Mouse (Mus musculus) T-helper 17 cell (primary cell): ENCODE measurements around the gene D8Ertd738e.

Experiments used
- in situ Hi-C, 2 experiments: fragments of 300-600 bp; cut with MboI, MseI; formaldehyde crosslinking; loops; 1 replicate in 1 of 2; 2 replicates in 1 of 2; pipeline ENCODE4 v1.15.1; 2025; ENCODE audit warnings: high pct_unique_total_duplicates in 2 of 2

The D8Ertd738e gene

GRCm38 (mm10) chr8:84203975-84204772, 45.3 kb downstream of the D8Ertd738e start:
- in situ Hi-C loops, result loop anchor here in 1 of 2 experiments (5.0 kb wide), 1 partner anchor 438 kb away; no protein-coding TSS in a partner anchor

DNA sequence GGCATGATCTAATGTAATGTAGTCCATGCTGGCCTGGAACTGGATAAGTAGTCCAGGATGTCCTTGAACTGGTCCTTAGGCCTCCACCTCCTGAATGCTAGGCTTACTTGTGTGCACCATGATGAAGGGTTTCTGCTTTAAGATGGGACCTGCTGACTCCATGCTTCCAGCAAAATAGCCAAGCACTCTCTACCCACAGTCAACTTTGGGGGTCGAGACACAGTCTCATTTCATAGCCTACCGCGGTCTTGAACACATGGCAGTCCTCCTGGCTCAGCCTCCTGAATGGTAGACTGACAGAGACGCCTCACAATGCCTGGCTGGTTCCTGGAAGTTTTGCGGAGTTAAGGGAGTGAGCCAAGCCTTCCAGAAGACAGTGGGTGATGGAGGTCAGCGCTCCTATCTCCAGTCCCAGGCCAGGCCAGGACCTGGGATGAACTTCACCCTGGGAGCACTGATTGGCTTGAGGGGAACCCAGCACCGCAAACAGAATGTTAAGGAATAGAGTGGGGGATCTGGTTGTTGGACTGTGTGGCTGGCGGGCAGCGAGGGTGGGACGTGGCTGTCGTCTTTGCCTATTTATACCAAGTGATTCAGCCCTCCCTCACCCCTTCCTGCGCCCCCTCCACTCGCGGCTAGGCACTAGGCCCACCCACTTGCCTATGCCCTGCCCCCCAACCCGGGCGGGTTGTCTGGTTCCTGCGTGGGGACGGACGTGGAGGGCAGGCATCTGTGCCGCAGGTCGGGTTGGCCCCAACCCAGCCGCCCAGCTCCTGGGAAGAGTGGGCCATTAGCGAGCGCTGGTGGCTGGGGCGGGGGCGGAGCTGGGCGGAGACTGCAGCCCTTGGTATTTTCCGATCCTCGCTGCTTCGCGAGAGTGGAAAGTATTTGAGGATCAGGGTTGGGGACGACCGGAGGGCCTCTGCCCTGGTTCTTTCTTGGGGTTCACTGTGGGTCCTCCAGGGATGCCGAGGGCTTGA, 46.3 kb downstream of the D8Ertd738e start:
- in situ Hi-C loops, result loop anchor here in 1 of 2 experiments (5.0 kb wide), 1 partner anchor 439 kb away; no protein-coding TSS in a partner anchor

- in situ Hi-C loops, result loop anchor here in 1 of 2 experiments (5.0 kb wide), 1 partner anchor 440 kb away; no protein-coding TSS in a partner anchor
Observed at GRCm38 (mm10) chr8:84202466-84202865, 47.1 kb downstream of the D8Ertd738e start.

DNA sequence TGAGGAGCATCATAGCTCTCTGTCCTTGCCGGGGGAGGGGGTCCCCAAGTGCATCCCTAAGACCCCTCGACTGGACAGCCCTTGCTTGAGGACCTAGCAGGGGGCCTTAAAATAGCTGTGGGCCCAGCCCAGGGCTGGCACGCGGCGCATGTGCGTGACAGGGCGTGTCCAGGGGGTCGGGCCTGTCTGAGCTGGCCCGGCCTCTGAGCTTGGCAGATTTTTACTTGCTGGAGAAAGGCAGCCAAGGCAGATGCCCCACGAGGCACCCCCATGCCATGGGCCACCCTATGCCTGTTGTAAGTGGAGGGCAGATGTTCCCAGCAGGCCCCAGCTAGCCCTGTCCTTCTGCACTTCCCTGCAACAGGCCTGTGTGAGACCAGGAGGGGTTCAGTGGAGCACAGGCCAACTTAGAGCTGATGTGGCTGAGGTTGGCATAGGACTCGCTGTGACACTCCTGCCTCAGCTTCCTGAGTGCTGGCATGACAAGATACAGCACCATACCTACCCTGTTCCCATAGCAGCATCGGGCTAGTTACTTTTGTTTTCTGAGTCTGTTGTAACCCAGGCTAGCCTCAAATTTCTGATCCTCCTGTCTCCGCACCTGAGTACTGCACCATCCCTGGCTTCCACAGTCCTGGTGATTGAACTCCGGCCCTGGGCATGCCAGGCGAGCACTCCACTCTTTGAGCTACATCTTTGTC, 47.8 kb downstream of the D8Ertd738e start:
- in situ Hi-C loops, result loop anchor here in 1 of 2 experiments (5.0 kb wide), 1 partner anchor 441 kb away; no protein-coding TSS in a partner anchor

- in situ Hi-C loops, result loop anchor here in 1 of 2 experiments (5.0 kb wide), 1 partner anchor 441 kb away; no protein-coding TSS in a partner anchor
Observed at GRCm38 (mm10) chr8:84200652-84201544, 48.6 kb downstream of the D8Ertd738e start.

DNA sequence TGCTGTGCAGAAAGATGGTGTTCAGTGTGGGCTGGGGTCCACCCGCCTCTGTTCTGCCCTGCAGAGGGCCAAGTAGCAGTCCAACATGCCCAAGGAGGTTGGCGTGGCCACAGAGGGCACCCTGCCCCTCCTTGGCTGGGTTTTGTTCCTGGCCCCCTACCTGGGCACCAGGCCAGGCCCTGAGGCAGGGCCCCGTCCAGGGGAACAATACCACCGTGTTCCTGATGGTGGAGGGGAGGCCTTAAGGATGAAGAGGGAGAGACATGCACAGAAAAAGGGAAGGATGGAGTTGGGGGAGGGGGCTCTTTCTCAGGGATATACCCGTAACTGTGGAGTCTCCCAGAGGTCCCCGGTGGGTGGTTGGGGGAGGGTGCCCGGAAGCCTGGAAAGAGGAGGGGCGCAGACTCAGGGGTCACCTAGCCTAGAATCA, 49.4 kb downstream of the D8Ertd738e start:
- in situ Hi-C loops, result loop anchor here in 1 of 2 experiments (5.0 kb wide), 1 partner anchor 442 kb away; no protein-coding TSS in a partner anchor

DNA sequence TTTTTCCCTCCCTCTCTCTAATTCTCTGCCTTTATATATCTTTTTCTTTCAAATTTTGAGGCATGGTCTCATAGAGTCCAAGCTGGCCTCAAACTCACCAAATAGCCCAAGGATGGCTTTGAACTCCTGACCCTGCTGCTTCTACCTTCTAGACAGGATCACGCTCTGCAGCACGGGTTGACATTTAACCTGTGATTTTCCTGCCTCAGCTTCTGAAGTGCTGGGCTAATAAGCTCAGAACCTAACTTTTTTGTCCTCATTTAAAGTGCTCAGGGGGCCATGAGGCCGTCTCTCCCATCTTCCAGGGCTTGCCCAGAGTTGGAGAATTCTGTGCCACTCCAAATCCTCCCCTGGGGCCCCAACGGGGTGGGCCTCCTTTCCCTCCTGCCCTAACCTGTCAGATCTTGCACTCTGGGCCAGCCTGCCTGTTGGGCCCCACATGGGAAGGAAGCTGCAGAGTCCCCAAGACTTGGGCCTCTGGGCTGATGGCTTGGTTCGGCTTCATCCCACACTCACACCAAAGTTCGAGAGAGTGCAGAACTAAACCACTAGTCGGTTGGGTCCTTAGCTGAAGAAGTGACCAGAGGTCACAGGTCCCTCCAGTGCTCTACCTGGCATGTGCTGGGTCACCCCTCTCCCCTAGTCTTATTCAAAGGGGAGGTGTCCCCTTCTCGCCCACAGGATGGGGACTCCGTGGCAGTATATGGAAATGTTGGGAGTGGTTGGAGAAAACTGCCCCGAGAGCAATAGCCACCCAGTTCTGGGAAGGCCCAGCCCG, 50.0 kb downstream of the D8Ertd738e start:
- in situ Hi-C loops, result loop anchor here in 1 of 2 experiments (5.0 kb wide), 1 partner anchor 443 kb away; no protein-coding TSS in a partner anchor

GRCm38 (mm10) chr8:84198871-84199270, 50.6 kb downstream of the D8Ertd738e start:
- in situ Hi-C loops, result no loop called here

DNA sequence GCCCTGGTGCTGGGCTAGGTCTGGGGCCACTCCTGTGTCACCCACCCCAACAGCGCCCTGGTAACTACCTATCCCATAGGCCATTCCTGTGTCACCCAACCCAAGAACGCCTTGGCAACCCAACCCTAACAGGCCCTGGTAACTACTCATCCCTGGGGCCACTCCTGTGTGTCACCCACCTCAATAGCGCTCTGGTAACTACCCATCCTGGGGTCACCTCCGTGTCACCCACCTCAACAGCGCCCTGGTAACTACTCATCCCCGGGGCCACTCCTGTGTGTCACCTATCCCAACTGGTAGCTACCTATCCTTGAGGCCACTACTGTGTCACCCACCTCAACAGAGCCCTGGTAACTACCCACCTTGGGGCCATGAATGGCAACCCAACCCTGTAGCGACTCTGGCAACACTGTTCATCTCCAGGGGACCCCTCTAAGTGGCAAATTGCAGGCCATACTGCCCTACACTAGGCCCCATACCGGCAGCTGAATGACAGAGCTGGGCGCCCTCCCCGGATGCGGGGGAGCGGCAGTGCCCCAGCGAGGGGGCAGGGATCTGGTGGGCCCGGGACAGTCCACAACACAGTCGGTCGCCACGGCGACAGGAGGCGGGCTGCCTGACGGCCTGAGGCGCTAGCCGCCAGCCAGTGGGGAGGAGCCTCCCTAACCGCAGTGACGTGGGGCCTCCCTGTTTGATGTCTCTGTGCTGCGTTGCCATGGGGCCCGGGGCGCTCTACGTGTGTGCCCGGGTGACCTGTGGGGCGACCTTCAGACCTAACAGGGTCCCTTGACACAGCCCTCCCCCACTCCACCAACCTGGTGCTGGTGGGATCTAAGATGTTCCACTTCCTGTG, 51.4 kb downstream of the D8Ertd738e start:
- in situ Hi-C loops, result no loop called here

DNA sequence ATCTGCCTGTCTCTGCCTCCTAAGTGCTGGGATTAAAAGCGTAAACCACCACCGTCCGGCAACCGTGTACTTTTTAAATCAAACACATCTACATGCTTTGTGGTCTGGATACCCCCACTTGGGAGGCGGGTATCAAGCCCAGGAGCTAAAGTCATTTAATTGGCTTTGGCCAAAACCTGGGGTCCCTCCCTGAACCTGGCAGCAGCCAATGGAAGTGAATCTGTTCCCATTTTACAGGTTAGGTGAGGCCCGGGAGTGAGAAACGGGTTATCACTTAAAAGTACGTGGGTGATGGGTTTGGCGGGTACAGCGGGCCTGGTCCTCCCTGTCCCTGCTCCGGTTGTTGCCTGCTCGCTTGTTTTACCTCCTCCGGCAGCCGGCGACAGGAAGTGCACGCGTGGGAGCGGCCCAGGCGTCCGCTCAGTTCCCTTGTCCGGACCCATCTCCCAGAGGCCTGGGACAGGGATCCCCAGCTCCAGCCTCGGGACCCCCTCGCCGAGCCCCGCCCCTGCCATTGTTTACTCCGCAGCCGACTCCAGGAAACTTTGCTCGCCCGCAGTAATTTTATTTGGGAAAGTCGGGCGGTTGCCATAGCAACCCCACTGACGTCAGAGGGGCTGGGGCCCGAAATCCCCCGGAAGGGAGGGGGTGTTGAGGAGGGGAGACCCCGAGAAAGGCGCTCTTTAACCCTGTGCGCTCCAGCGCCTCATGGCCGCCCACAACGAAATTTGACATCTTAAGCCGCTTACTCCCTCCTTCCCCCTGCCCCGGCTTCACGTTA, 52.2 kb downstream of the D8Ertd738e start:
- in situ Hi-C loops, result no loop called here
